Mouse (Mus musculus) c-Kit-positive CD71-negative TER-119-negative erythroid progenitor cells, embryonic 14.5 days (primary cell): Measurements from ENCODE around the gene Maml3.

ENCODE experiments used
- DNase-seq: peaks from one replicate; pipeline ENCODE4 v3.0.0-alpha.2; 2013; ENCODE audit warnings: low read depth

The Maml3 gene

DNA sequence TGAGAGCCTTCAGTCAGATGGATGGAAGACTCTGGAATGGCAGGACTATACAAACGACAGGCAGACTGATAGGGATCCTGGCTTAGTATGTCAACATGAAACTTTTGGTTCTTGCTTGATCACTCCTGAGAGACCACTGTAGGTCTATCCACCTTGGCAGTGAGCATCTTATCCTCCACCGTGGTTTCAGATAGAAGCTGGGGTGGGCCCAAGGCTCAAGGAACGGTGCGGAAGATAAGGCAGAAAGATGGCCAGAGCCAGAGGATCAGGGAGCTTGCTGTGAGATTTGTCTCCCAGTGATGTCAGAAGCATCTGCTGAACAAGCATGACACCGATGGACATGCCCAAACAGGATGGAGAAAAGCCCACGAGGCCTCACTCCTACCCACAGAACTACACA is 362.5 kb downstream of the Maml3 start:
- DNase-seq = no peak

DNA sequence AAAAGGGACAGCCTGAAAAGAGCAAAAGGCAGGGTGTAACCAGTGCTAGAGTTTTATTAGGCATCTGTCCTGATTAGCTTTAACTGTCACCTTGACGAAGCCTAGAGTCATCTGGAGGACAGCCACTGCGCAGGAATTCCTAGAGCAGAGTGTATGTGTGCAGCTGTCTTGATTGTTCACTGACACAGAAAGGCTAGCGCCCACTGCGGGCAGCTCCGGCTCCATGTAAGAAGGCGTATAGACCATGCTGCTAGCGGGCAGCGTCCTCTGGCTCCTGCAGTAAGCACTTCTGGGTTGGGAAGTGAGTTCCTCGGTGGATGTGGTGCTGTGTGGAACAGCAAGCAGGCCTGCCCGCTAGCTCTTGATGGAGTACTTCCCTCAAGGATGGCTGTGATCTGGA is 363.1 kb downstream of the Maml3 start:
- no peak for DNase-seq

DNA sequence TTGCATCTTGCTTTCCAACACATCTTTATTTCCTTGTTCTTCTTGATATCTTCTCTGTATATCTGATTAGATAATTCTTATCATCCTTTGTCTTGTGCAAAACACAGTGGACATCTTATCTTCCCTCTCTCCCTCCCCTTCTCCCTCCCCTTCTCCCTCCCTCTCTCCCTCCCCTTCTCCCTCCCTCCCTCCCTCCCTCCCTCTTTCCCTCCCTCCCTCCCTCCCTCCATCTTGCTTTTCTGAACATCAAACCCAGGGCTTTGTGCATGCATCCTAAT is 365.1 kb downstream of the Maml3 start:
- no peak for DNase-seq

DNA sequence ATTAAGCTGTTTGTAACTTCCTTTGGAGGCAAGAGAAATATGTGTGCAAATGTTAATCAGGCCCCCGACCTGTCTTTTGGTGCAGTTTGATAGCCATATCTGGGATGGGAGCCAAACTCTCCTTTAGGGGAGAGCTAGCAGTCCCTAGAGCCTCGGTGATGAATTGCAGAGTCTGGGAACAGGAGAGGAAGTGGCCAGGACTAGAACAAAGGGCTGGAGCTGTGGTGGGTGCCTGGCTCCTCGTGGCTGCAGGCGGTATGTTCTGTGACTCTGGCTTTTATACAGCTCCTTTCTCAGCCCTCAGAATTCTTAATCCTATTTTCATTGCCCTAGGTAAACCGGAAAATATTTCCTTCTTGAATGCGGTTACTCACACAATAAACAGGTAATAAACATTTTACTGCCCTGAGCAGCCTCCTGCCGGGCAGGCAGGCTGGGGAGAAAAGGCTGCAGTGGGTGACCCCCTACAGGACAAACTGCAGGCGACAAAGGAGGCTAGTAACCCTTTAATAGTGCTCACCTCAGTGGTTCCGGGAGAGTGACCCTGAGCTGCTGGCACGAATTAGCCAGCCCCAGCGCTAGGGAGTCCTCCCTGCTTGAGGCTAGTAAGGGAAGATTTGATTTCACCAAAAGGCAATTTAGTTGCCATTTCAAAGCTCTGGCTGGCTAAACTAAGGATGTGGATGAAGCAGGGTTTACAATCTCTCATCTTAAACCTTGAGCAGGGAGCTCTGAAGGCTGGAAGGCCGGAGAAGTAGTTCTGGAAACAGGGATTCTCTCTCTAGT is 365.6 kb downstream of the Maml3 start:
- no peak for DNase-seq

DNA sequence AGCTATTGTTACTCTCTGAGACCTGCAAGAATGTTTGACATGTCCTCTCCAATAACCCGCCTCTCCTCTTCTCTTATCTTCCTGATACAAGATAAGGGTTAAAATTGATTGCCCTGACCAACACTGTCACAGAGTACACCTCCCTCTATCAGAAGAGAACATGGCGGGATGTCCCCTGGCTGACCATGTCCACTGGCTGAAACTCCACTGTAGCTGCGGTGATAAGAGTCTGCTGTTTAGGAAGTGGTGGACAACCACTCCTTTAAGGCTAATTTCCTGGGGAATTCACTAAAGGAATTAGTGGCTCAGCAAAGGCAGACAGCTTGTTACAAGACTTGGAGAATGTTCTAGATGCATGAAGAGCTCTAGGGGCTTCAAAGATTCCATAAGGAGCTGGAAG is 371.2 kb downstream of the Maml3 start:
- DNase-seq = no peak

DNA sequence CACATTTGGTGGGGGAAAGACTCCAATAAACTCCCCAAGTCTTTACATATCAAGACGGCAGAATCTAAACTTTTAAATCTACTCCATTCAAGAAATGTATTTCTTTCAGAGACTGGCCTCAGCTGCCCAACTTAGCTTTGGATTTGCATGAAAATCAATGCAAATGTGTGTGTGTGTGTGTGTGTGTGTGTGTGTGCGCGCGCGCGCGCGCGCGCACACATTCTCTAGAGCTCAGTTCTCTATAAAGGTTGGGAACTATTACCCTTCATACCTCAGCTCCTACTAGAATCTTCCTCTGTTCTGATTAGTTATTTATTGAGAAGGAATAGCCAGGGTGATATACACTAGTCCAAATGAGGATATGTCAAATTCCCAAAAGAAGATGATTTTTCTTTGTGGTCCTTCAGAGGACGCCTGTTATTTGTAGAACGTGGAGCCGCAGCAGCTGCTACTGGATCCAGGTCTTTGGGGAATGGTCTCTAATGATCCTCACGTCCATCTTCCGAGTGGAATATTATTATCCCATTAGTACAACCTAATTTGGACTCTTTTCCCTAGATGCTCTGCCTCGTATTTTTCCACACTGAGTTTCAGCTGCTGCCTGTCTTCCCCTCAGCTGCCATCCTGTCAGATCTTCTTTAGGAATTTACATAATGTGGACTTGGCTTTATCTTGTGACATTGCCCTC is 372.8 kb downstream of the Maml3 start:
- DNase-seq = no peak

DNA sequence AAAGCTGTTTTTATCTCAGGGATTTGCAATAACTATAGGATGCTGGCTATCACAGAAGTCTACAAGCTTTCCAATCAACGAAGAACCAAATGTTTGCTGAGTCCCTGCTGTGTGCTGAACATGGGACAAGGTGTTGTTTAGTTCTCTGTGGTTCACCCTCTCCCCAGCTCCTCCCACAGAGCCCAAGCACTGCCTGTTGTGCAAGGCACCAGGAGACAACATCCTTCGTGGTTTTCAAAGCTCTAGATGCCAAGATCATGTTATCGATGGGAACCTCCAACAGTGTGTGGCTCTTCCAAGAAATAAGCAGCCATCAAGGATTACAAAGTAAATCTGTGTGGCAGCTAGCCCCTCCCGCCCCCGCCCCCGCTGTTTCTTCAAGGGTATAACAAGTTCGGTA is 374.2 kb downstream of the Maml3 start:
- no peak for DNase-seq

DNA sequence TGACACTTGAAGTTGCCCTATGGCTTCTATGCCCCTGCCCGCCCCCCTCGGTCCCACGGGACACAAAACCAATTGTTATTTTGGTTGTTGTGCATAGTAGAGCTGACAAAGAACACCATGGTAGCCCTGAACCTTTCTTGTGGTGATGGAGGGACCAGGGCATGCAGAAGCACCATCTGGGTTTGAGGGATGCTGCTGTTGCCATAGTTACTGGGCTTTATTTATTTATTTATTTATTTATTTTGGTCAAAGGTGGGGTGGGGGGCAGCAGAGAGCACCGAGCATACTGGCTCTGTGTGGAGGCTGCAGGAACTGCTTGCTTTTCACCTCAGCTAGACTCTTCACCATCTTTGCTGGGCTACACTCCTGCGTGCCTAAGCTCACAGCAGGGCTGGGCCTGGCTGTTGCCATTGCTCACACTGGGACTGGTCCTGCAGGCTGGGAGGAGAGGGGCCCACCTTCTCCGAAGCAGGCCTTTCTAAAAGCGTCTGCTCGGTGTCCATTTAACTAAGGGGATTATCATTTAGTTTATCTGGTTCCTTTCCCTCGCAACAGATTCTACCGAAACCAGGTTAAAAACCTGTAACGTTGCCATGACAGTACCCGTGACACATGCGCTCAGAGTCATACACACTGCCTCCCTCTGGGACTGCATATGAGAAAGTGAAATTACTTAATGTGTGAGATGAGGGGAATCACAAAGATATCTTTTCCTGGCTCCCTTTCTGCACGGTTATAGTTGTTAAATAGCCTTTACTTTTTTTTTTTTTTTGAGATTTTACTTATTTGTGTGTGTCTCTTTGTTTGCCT is 375.6 kb downstream of the Maml3 start:
- no peak for DNase-seq

DNA sequence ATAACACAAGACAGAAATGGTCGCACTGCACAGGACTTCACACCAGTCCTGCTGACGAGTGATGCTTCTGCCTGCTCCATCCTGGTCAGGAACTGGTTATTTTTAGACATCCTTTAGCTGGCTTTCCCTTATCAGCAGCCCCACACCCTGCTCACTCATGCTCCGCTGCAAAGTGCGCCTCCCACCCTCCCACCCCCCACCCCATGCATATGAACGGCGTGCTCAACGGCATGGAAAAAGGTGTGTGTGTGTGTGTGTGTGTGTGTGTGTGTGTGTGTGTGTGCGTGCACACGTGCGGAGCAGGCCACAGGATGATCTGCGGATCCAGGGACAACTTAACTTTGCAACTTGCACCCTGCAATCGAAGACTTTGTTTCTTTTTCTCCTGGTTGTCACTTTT is 376.4 kb downstream of the Maml3 start:
- no peak for DNase-seq

DNA sequence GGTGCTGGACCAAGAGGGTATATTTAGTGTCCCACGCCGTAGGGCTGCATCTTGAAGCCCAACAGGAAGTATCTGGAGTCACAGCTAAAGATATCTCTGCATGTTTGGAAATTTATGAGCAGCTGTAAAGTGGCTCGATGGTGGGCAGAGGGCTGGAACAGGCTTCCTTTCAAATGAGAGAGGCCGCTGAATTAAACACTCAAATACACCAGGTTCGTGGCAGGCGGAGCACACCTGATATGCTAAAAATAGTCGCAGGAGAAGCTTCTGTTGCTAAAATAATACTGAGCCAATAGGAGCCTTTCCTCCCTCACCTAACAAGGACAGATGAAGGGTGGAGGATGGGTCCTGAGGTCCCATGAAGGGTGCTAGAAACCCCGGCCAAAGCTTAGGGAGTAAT is 376.9 kb downstream of the Maml3 start:
- no peak for DNase-seq

DNA sequence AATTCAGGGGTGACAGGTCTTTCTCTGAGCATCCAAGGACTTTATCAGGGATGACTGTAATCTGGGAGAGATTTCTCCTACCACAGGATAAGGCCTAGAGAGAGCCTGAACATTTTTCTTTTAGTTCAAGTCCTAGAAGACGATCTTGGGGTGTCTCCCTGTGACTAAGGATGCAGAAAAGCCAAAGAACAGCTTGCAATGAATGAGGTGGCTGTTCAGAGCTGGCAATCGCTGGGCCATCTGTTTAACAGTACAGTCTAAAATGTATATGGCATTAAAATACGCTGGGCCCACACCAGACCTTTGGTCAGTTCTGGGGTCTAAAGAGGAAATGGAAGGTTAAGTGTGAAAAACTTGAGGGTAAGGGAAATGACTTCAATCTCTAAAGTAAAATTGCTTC is 377.4 kb downstream of the Maml3 start:
- no peak for DNase-seq

DNA sequence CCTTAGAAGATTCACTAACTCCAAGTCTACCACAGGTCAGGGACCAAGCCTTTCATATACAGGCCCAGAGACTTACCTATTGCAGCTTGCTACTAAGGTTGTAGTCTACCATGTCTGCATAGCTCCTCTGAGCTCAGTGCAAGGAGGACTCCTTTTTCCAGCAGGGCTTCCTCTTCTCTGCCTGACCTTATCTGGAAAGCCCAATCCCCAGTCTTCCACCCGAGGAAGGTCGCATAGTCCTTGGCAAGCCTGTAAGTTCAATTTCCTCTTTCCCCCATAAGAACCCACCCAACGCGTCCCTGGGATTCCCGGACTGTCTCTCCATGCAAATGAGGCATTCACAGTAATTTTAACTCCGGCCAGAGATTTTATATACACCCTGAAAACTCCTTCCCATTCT is 378.6 kb downstream of the Maml3 start:
- no peak for DNase-seq

DNA sequence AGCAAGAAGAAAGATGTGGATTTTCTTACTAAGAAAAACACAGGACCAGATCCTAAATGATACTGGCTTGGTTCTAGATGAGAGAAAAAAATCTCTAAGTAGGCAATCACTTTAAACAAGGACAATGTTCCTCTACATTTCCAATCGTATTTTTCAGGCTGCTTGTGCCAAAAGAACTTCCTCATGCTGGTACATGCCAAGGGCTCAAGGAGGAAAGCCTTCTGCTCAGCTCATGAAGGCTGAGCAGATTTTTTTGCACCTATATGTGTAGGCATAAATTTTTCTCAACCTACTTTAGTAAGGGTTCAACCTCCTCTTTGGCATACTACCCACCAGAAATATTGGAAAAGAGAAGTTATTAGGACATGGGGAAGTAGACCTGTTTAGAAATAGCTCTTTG is 384.9 kb downstream of the Maml3 start:
- DNase-seq = no peak

DNA sequence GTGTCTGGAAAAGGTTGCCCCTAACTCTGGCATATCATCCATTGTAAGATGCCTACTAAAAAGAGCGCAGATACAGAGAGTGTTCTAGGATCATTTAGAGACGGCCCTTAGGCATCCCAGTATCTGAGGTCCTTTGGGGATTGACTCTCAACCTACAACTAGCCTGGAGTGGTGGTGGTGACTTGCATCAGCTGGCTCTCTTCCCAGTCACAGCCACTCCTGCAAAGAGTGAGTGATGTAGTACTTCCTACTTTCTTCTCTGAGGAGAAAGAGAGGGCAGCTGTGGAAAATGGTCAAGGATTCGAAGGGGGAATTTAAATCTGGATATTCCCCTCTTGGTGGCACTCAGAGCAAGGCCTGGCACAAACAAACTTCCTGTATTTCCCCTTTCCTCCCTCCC is 385.5 kb downstream of the Maml3 start:
- no peak for DNase-seq

DNA sequence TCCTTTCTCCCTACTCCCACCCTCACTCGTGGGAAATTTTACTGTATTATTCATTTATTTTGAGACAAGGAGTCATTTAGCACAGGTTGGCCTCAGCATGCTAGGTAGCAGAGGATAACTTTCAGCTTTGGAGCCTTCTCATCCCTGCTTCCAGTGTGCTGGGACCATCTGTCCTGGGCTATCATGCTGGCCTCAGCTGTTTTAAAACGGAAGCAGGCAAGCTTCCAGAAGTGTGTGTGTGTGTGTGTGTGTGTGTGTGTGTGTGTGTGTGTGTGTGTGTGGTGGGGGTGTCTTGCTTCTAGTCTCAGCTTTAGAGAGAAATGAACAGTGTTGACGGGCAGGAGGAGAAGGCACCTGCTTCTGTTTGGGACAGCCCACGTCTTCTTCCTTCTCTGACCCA is 387.0 kb downstream of the Maml3 start:
- no peak for DNase-seq

DNA sequence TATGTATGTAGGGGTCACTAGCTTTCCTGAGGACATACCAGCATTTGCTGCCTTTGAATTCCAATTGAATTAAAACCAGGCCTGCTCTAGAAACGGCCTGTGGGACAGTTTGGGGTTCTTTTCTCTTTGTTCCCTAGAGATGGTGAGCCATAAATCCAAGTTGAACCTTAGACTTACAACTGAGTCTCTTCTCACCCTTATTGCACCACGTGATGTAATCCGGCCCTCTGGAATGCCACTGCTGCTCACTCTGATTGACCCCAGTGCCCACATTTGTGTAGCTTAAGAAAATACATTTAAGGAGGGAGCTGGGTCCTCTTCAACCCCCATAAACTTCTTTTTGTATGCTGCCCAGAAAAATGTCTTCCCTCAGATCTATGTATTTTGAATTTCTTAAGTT is 387.4 kb downstream of the Maml3 start:
- DNase-seq = no peak

DNA sequence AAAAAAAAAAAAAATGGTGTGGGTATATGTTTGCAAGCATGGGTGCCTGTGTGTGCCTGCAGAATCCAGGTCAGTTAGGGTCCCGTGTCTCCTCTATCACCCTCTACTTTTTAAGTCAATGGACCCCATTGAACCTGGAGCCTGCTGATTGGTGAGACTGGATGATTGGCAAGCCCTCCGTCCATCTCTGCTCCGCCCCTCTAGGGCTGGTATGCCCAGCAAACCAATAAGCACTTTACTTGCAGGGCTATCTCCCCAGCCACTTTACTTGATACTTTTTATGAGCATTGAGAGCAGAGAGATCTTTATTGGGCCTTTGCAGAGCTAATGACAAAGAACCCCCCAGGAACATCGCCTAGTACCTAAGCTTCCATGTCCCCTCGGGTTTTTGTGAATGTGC is 390.4 kb downstream of the Maml3 start:
- DNase-seq = no peak

DNA sequence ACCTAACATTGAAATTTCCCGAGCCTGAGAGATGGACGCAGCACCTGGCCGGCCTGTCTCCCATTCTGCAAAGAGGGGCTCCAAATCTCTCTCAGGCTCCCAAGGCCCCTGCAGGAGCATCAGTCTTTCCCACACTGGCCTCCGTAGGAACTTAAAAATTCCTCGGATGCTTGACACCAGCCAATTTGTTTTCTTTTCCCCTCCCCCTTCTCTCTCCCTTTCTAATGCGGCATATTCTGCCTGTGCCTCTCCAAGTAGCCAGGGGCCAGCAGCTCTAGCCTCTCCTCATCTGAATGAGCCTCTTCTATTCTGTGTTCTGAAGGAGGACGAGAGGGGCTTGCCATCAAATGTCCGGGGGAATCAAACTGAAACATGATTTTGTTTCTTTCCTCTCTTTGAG is 391.6 kb downstream of the Maml3 start:
- no peak for DNase-seq

DNA sequence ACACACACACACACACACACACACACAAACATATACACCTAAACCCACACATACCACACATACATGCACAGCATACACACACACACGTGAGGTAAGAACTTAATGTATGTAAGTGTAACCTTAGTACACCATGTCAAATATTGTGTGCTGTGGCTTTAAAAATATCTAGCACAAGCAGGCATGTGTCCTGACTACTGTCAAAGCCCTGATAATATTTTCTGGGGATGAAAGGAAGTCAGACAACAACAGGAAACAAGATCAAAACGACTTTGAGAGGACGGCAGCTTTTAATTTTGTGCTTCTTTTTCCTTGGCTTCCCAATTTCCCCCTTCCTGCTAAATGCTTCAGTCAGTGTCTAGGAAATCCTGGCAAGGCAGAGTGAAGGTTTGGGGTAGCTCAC is 392.5 kb downstream of the Maml3 start:
- DNase-seq = no peak

DNA sequence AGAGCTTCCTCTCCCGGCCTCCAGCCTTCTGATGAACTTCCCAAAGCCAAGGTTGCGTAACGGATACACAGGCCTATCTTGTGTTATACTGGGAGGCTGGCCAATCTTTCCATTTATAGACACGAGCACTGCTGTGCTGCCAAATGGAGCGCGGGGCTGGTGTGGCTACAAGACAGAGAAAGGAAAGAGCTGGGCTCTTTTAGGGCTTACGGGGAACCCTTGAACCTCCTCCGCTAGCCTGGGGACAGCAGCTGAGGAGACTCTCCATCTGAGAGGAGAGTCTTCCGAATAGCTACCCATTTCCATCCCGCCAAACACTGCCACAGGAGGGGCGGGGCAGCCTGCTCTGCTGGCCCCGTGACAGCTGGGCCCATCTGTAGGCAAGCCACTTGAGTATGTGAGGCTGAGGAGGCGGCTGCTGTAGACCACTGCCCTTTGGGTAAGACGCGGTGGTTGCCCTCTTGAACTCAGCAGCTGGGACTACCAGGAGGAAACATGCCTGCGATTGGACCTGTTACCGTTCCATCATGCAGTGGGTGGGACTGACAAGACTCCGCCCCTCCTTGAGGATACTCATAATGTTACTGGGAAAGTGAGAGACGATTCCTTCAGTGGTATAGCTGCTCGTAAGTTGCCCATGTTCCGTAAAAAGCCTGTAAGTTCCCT is 396.0 kb downstream of the Maml3 start:
- DNase-seq = no peak

DNA sequence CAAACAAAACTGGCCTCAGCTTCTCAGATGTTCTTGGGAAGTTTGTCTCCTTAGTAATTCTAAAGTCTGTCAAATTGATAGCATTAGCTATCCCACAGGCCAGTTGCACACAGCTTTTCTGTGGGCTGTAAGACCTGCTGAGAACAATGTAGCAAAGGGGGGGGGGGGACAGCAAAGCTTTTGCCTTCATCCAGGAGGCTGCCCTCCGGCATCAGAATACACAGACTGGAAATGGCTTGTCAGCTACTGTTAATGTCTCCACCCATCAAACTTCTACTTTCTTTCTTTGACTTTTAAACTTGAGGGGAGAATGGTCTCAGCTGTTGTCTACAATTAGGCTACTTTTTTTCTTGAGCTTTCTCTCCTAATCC is 396.5 kb downstream of the Maml3 start:
- DNase-seq = no peak

DNA sequence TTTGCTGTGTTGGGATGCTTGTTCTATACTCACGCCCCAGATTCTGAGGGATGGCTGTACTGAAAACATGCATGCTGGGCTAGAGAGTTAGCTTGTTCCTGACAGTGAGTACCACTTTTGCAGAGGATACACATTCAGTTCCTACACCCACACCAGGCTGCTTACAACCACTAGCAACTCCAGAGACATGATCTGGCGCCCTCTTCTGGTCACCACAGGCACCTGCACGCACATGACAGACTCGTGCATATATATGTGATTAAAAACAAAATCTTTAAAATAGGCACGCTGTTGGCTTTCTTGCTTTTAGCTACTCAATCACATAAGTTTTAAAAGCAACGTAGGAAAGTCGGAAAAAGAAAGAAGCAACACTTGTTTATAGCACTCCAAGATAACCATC is 399.7 kb downstream of the Maml3 start:
- no peak for DNase-seq

DNA sequence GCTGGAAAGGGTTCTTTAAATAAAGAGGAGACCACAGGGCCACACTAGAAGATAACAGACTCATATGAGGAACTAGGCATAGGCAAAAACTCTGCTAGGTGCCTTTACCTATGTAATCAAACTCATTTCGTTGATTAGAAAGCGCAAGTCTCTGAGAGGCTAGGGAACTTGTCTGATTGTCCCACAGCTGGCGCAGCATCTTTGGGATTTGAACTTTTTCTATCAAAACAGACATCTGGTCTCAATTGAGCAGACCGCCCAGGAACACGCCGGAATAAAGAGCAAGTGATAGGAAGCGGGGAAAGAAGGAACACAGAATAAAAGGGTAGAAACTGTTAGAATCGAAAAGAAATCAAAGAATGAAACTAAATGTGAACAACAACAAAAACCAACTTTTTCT is 401.4 kb downstream of the Maml3 start:
- DNase-seq = no peak
